25 mouse cellular contexts compared by ENCODE assay signal in the genomic region with DNA sequence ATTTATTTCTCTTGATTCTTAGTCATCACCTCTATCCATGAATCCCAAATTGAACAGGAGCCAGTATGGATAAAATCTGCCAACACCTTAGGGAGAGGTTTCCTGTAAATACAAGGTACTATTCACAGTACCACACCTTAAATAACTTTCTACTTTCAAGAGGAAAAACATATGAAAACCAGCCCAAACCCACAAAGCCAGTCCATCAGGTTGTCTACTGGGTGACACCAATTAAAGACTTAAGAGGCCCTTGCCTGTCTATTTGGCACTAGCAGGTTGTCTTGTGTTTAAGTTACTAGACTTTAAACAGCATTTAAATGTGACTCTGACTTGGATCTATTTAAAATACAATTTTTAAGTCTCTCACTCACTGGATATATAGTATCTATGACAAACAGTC.
DNase-seq lines count a peak whose midpoint lies in the region; ATAC-seq and TF ChIP-seq lines count a peak whose summit lies in the region.
"Had no signal": no experiment of that assay in that cellular context is flagged by ENCODE, and none has a peak within 500 bp of the region (broad histone marks: within the 10 kb centered on the region; RNA-seq: fewer than 3 reads in every experiment).

No protein-coding gene starts in this region.

- no peak overlapping the region for H3K9ac ChIP-seq in embryonic facial prominence, embryonic 13.5 days
- H3K9ac ChIP-seq in limb, embryonic 14.5 days (ENCODE audit: low read depth, low read length, severe bottlenecking), result no peak overlapping the region
- no peak overlapping the region for H3K9ac ChIP-seq in limb, embryonic 15.5 days
- H3K9ac ChIP-seq: forebrain, embryonic 13.5 days; forebrain, embryonic 15.5 days; forebrain, postnatal 0 days had no signal

- H3K9me3 ChIP-seq in embryonic facial prominence, embryonic 13.5 days, result no peaks in the 10 kb centered on the region
- H3K9me3 ChIP-seq in embryonic facial prominence, embryonic 10.5 days, result no peaks in the 10 kb centered on the region
- no peaks in the 10 kb centered on the region for H3K9me3 ChIP-seq in limb, embryonic 14.5 days (ENCODE audit: control insufficient read depth, low read length)
- H3K9me3 ChIP-seq in limb, embryonic 10.5 days (replicated peaks), result no peaks in the 10 kb centered on the region
- H3K9me3 ChIP-seq in limb, embryonic 15.5 days, result no peaks in the 10 kb centered on the region
- H3K9me3 ChIP-seq: forebrain, embryonic 13.5 days; forebrain, embryonic 15.5 days; G1E had no signal

- no peaks in the 10 kb centered on the region for H3K27me3 ChIP-seq in embryonic facial prominence, embryonic 13.5 days
- no peaks in the 10 kb centered on the region for H3K27me3 ChIP-seq in embryonic facial prominence, embryonic 10.5 days (replicated peaks; ENCODE audit: low read depth, poor library complexity, severe bottlenecking)
- H3K27me3 ChIP-seq in limb, embryonic 14.5 days (ENCODE audit: control insufficient read depth, insufficient read depth, low read length), result no peaks in the 10 kb centered on the region
- no peaks in the 10 kb centered on the region for H3K27me3 ChIP-seq in limb, embryonic 10.5 days (ENCODE audit: low read depth, poor library complexity, severe bottlenecking)
- H3K27me3 ChIP-seq in limb, embryonic 15.5 days, result no peaks in the 10 kb centered on the region
- H3K27me3 ChIP-seq: CH12.LX; forebrain, embryonic 13.5 days; forebrain, embryonic 15.5 days; Patski had no signal

- no peaks in the 10 kb centered on the region for H3K4me1 ChIP-seq in embryonic facial prominence, embryonic 13.5 days
- no peaks in the 10 kb centered on the region for H3K4me1 ChIP-seq in embryonic facial prominence, embryonic 10.5 days
- no peaks in the 10 kb centered on the region for H3K4me1 ChIP-seq in limb, embryonic 14.5 days (ENCODE audit: control insufficient read depth, insufficient read depth, low read length)
- no peaks in the 10 kb centered on the region for H3K4me1 ChIP-seq in limb, embryonic 10.5 days
- H3K4me1 ChIP-seq in limb, embryonic 15.5 days, result no peaks in the 10 kb centered on the region
- H3K4me1 ChIP-seq: forebrain, embryonic 13.5 days; forebrain, embryonic 15.5 days had no signal

- H3K4me3 ChIP-seq in embryonic facial prominence, embryonic 13.5 days, result no peak overlapping the region
- H3K4me3 ChIP-seq in embryonic facial prominence, embryonic 10.5 days, result no peak overlapping the region
- no peak overlapping the region for H3K4me3 ChIP-seq in limb, embryonic 14.5 days (replicated peaks; ENCODE audit: low read length)
- no peak overlapping the region for H3K4me3 ChIP-seq in limb, embryonic 10.5 days
- H3K4me3 ChIP-seq in limb, embryonic 15.5 days, result no peak overlapping the region
- H3K4me3 ChIP-seq: forebrain, embryonic 13.5 days; forebrain, embryonic 15.5 days had no signal

- DNase-seq in embryonic facial prominence, embryonic 10.5 days (ENCODE audit: low spot score), result no peak
- DNase-seq in limb, embryonic 14.5 days (ENCODE audit: low spot score), result peak; percentile 8
- DNase-seq in limb, embryonic 10.5 days (ENCODE audit: low spot score), result no peak
- DNase-seq in thymus, postnatal 0 days (ENCODE audit: low spot score), result no peak
- no peak for DNase-seq in embryo, embryonic 9.5 days (ENCODE audit: extremely low spot score)
- DNase-seq: adrenal gland, postnatal 10 days; adrenal gland, postnatal 25 days; B cell, adult 2 months; cerebellum, adult 11 months; cerebellum, adult 18-20 months; cerebellum, adult 8-10 months; cerebellum, adult 9-11 months; cerebellum, postnatal 14 days; cerebellum, postnatal 36 days; embryo, embryonic 11 days; forebrain, postnatal 0 days had no signal

- no peak for TF ChIP-seq POLR2A in limb, embryonic 14.5 days (IDR thresholded peaks at IDR 0.05; ENCODE audit: borderline replicate concordance, extremely low read depth, insufficient read depth, insufficient read length)

- no peaks in the 10 kb centered on the region for H3K36me3 ChIP-seq in embryonic facial prominence, embryonic 13.5 days
- H3K36me3 ChIP-seq in embryonic facial prominence, embryonic 10.5 days (replicated peaks), result no peaks in the 10 kb centered on the region
- H3K36me3 ChIP-seq in limb, embryonic 14.5 days (ENCODE audit: control insufficient read depth, insufficient read depth, low read length), result no peaks in the 10 kb centered on the region
- no peaks in the 10 kb centered on the region for H3K36me3 ChIP-seq in limb, embryonic 10.5 days
- no peaks in the 10 kb centered on the region for H3K36me3 ChIP-seq in limb, embryonic 15.5 days
- H3K36me3 ChIP-seq: forebrain, embryonic 15.5 days; G1E had no signal

- no peak for ATAC-seq in embryonic facial prominence, embryonic 13.5 days (ENCODE audit: insufficient number of reproducible peaks, insufficient read depth, low FRiP score, low TSS enrichment, low read depth)
- no peak for ATAC-seq in limb, embryonic 14.5 days (ENCODE audit: low FRiP score, low read depth)
- no peak for ATAC-seq in limb, embryonic 15.5 days (ENCODE audit: insufficient number of reproducible peaks, low FRiP score, low TSS enrichment, low read depth)
- ATAC-seq: activated CD4-positive, CD25-positive, alpha-beta regulatory T cell, adult 4 months; CD4-positive, CD25-positive, alpha-beta regulatory T cell, adult 4 months; forebrain, embryonic 13.5 days; forebrain, embryonic 15.5 days; forebrain, postnatal 0 days; Patski had no signal

- H3K4me2 ChIP-seq in embryonic facial prominence, embryonic 13.5 days, result no peak overlapping the region
- no peak overlapping the region for H3K4me2 ChIP-seq in limb, embryonic 14.5 days (replicated peaks; ENCODE audit: low read depth, low read length, severe bottlenecking)
- no peak overlapping the region for H3K4me2 ChIP-seq in limb, embryonic 15.5 days
- H3K4me2 ChIP-seq: forebrain, embryonic 13.5 days; forebrain, embryonic 15.5 days had no signal

- H3K27ac ChIP-seq in embryonic facial prominence, embryonic 13.5 days, result peak overlapping the region; percentile 14; the same call in 1 of the 2 replicates
- no peak overlapping the region for H3K27ac ChIP-seq in embryonic facial prominence, embryonic 10.5 days (replicated peaks)
- H3K27ac ChIP-seq in limb, embryonic 14.5 days (replicated peaks; ENCODE audit: low read depth, low read length), result no peak overlapping the region
- no peak overlapping the region for H3K27ac ChIP-seq in limb, embryonic 10.5 days
- H3K27ac ChIP-seq in limb, embryonic 15.5 days, result 0 out of 2 replicates have a peak overlapping the region, but pooled peaks have one; percentile 39
- H3K27ac ChIP-seq: forebrain, embryonic 13.5 days; forebrain, embryonic 15.5 days had no signal

Comparison
In these comparisons a context has a peak if more than half of its experiments do, and no peak if none do; other contexts are left out.
1. H3K27ac ChIP-seq: peak in embryonic facial prominence, embryonic 13.5 days (single experiment) and limb, embryonic 15.5 days (single experiment); none in embryonic facial prominence, embryonic 10.5 days (single experiment), limb, embryonic 14.5 days (single experiment) and limb, embryonic 10.5 days (single experiment).